Mouse (Mus musculus) left cerebral cortex, adult 2 months (tissue): Measurements from ENCODE around the gene Ceacam19. TPM values are rescaled to one million over a fixed set of nuclear protein-coding genes. Genes with fewer than 3 reads are reported as not detected.
A peak's percentile ranks its signal among the peaks of the same experiment; 100 is the strongest.

Source experiments
- DNase-seq, 2 experiments: peaks; one replicate each; pipeline ENCODE4 v3.0.0; 2021 to 2022; ENCODE audit warnings: low spot score in 2 of 2, mixed read lengths in 1 of 2; ENCODE audit errors: extremely low spot score in 1 of 2
- H3K27ac ChIP-seq: fragments of 200-600 bp; 2 replicates; pipeline ENCODE4 v1.8.1; 2022
- H3K4me3 ChIP-seq: fragments of 200-600 bp; 2 replicates; pipeline ENCODE4 v1.8.1; 2022
- CTCF ChIP-seq: fragments of 200-600 bp; IDR thresholded peaks from 2 replicates; pipeline ENCODE4 v1.8.1; 2022; ENCODE audit warnings: antibody characterized with exemption, mild to moderate bottlenecking, moderate library complexity
- intact Hi-C: fragments of 180-260 bp; cut with DNase I; formaldehyde crosslinking; loops from one replicate; pipeline ENCODE4 v1.15.1; 2025
- total RNA-seq, 2 experiments: library from RNA; stranded (reverse); gene quantifications; 2 replicates each; pipeline ENCODE4 v1.2.3; 2021

Gene Ceacam19
- total RNA-seq, 2 experiments from 2014 or later: not detected

DNA sequence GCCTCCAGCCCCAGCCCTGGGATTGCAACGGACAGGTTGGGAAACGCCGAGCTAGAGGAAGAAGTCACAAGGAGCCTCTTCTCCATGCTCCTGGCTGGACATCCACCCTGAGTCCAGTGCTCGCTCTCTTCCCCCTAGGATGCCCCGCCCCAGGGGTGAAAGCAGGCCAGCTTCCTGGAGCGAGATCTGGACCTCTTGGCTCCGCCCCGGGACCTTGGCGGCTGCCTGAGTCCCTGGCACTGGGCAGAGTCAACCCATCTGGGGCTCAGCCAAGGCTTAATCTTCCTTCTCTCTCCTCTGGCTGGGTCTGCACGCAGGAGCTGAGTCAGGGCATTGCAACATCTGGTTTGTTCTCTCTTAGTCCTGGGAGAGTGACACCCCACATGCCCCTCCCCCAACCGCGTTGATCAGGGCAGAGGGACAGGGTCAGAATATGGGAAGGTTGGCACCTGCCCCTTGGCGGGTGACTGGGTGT, 57.0 kb downstream of the Ceacam19 start:
- H3K4me3 ChIP-seq: no peak overlapping the region
- peak in 1 of 2 experiments; percentile 25 for DNase-seq
- H3K27ac ChIP-seq: no peak overlapping the region
- intact Hi-C loops: no loop called here
- TF ChIP-seq CTCF: no peak

DNA sequence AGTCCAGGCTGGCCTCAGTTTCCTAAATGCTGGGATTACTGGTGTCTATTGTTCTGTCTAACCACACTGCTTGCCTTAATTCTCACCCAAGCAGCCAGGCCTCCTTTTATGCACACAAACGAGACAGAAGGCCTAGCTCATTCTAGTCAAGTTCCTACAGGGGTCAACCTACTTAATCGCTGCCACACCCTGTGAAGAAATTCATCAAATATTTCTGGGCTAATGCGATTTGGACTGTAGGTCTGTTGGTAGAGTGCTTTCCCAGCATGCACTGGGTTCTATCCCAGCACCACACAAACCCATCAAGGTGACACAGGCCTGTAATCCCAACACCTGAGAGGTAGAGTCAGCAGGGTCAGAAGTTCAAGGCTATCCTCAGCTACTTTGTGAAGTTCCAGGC, 58.1 kb downstream of the Ceacam19 start:
- Histone ChIP-seq H3K27ac (no peak overlapping the region), H3K4me3 (no peak overlapping the region)
- TF ChIP-seq CTCF: no peak
- intact Hi-C loops: no loop called here
- DNase-seq: no peak

DNA sequence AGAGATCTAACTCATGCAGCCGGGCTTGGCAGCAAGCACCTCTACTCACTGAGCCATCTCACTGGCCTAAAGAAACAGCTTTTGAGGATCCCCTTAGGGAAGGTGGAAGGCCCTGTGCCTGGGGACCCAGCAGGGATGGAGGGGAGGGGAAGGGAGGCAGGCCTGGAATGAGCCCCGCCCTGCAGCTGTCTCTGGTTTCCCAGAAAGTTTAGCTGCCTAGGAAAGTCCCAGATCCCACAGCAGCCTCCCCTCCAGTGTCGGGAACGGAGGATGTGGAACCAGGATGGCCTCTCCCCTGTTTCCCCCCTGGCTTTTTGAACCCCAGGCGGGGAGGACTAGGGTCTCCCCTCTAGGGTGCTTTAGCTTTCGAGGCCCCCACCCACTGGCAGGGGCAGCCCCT, 61.0 kb downstream of the Ceacam19 start:
- intact Hi-C loops: no loop called here
- TF ChIP-seq CTCF: no peak
- DNase-seq: no peak
- Histone ChIP-seq H3K4me3 (no peak overlapping the region), H3K27ac (no peak overlapping the region)

Other genes starting within 250 kb of the Ceacam19 start
- gene Clptm1, start 222.9 kb downstream of the Ceacam19 start, total RNA-seq: 100 to 1,000 TPM; 137 to 139 TPM
- gene Apoc2, start 210.0 kb downstream of the Ceacam19 start, total RNA-seq: not detected
- gene Gm44805, start 206.5 kb downstream of the Ceacam19 start, total RNA-seq: not detected
- gene Apoc4, start 206.5 kb downstream of the Ceacam19 start, total RNA-seq: not detected
- 1 to 10 TPM; 3.5 to 3.7 TPM for gene Apoc1, start 195.3 kb downstream of the Ceacam19 start, total RNA-seq
- gene Apoe, start 188.8 kb downstream of the Ceacam19 start, total RNA-seq: 1,000 to 10,000 TPM; 1,824 to 1,912 TPM
- gene Tomm40, start 172.5 kb downstream of the Ceacam19 start, total RNA-seq: 100 to 1,000 TPM; 117 TPM
- gene Nectin2, start 137.5 kb downstream of the Ceacam19 start, total RNA-seq: 1 to 10 TPM; 7.9 to 8.2 TPM
- gene Bcam, start 116.9 kb downstream of the Ceacam19 start, total RNA-seq: 10 to 100 TPM; 12.2 to 15.1 TPM
- not detected for gene Cblc, start 91.2 kb downstream of the Ceacam19 start, total RNA-seq
- under 1 TPM; 0.56 to 0.77 TPM for gene Bcl3, start 65.2 kb downstream of the Ceacam19 start, total RNA-seq
- 1 to 10 TPM; 1.7 to 2.2 TPM for gene Gm19345, start 36.0 kb downstream of the Ceacam19 start, total RNA-seq
- gene Ceacam16, start 26.7 kb downstream of the Ceacam19 start, total RNA-seq: not detected
- gene Pvr, start 33.2 kb upstream of the Ceacam19 start, total RNA-seq: 10 to 100 TPM; 14.6 to 14.8 TPM
- not detected for gene Igsf23, start 62.8 kb upstream of the Ceacam19 start, total RNA-seq
- not detected for gene Ceacam20, start 77.4 kb upstream of the Ceacam19 start, total RNA-seq
- gene Nlrp9b, start 103.5 kb upstream of the Ceacam19 start, total RNA-seq: not detected
- gene Vmn1r91, start 211.7 kb upstream of the Ceacam19 start, total RNA-seq: not detected
- not detected for gene Gm16442, start 234.6 kb upstream of the Ceacam19 start, total RNA-seq